Mouse (Mus musculus): ENCODE measurements around the gene Il12rb1. TPM values are rescaled to one million over a fixed set of nuclear protein-coding genes. Genes with fewer than 3 reads are reported as not detected.
"Not testable (repeated sequence)": the region's sequence is repeated elsewhere in the genome, so short reads cannot be mapped to it uniquely, and the experiment has no call there.

Gene Il12rb1
- total and polyA plus RNA-seq, 3 experiments = 0.16 TPM; not detected in 2

- H3K79me2 ChIP-seq (replicated peaks; ENCODE audit: control insufficient read depth, insufficient read depth, low read length) = no peaks in the 10 kb centered on the region
- no peaks in the 10 kb centered on the region for H3K36me3 ChIP-seq (ENCODE audit: control insufficient read depth, insufficient read depth, low read length)
- 9% methylated on average over 31 of the region's 31 CpGs for WGBS
- peak; percentile 66 to 78 for DNase-seq
- H3K4me1 ChIP-seq (ENCODE audit: control insufficient read depth, insufficient read depth, low read length) = no peaks in the 10 kb centered on the region
- H3K9ac ChIP-seq (ENCODE audit: low read depth, low read length) = no peak overlapping the region
- intact Hi-C loops (cut with DNase I) = loop anchor here (2.0 kb wide), 1 partner anchor 46 kb away; no protein-coding TSS in a partner anchor
- no peak overlapping the region; the same call in 1 of the 2 replicates for H3K4me3 ChIP-seq
- no peak for TF ChIP-seq POLR2A (IDR thresholded peaks at IDR 0.05; ENCODE audit: insufficient read depth, low read depth, low read length)
- no peak for TF ChIP-seq CTCF (IDR thresholded peaks at IDR 0.05)
- no peak for TF ChIP-seq EP300 (IDR thresholded peaks at IDR 0.05; ENCODE audit: insufficient read depth, low read depth, low read length)
- peak overlapping the region; percentile 56 for H3K27ac ChIP-seq
- H3K27me3 ChIP-seq (ENCODE audit: control insufficient read depth, insufficient read depth, low read length) = peaks cover 6% of the 10 kb centered on the region
Observed at GRCm38 (mm10) chr8:70820101-70820935, 12.1 kb downstream of the Il12rb1 start.

- no peaks in the 10 kb centered on the region for H3K4me1 ChIP-seq (ENCODE audit: control insufficient read depth, insufficient read depth, low read length)
- H3K27me3 ChIP-seq (ENCODE audit: control insufficient read depth, insufficient read depth, low read length) = peaks cover 5% of the 10 kb centered on the region
- intact Hi-C loops (cut with DNase I) = loop anchor here (1.0 to 2.0 kb wide), 3 partner anchors 20 to 101 kb away; no protein-coding TSS in a partner anchor
- no peak overlapping the region for H3K27ac ChIP-seq
- WGBS = 14% methylated on average over 30 of the region's 30 CpGs
- no peaks in the 10 kb centered on the region for H3K79me2 ChIP-seq (replicated peaks; ENCODE audit: control insufficient read depth, insufficient read depth, low read length)
- TF ChIP-seq CTCF (IDR thresholded peaks at IDR 0.05) = no peak; the same call in 1 of the 2 replicates
- TF ChIP-seq EP300 (IDR thresholded peaks at IDR 0.05; ENCODE audit: insufficient read depth, low read depth, low read length) = peak; percentile 85
- no peak overlapping the region for H3K4me3 ChIP-seq
- peak; percentile 77 to 84 for DNase-seq
- H3K9ac ChIP-seq (ENCODE audit: low read depth, low read length) = no peak overlapping the region
- H3K36me3 ChIP-seq (ENCODE audit: control insufficient read depth, insufficient read depth, low read length) = no peaks in the 10 kb centered on the region
Observed at GRCm38 (mm10) chr8:70821399-70821962, 13.2 kb downstream of the Il12rb1 start.

- Histone ChIP-seq H3K9ac (ENCODE audit: low read depth, low read length) (no peak overlapping the region), H3K79me2 (replicated peaks; ENCODE audit: control insufficient read depth, insufficient read depth, low read length) (no peaks in the 10 kb centered on the region), H3K27me3 (ENCODE audit: control insufficient read depth, insufficient read depth, low read length) (no peaks in the 10 kb centered on the region; the same call in 1 of the 2 replicates), H3K36me3 (ENCODE audit: control insufficient read depth, insufficient read depth, low read length) (no peaks in the 10 kb centered on the region), H3K4me1 (ENCODE audit: control insufficient read depth, insufficient read depth, low read length) (no peaks in the 10 kb centered on the region), H3K27ac (no peak overlapping the region), H3K4me3 (no peak overlapping the region)
- intact Hi-C loops (cut with DNase I) = loop anchor here (1.0 to 2.0 kb wide), 3 partner anchors 19 to 102 kb away; no protein-coding TSS in a partner anchor
- TF ChIP-seq EP300 (IDR thresholded peaks at IDR 0.05; ENCODE audit: insufficient read depth, low read depth, low read length) (no peak), CTCF (IDR thresholded peaks at IDR 0.05) (no peak), POLR2A (IDR thresholded peaks at IDR 0.05; ENCODE audit: insufficient read depth, low read depth, low read length) (no peak)
- 32% methylated on average over 11 of the region's 11 CpGs for WGBS
- DNase-seq = no peak
Observed at GRCm38 (mm10) chr8:70821992-70822391, 13.7 kb downstream of the Il12rb1 start.

- H3K9ac ChIP-seq (ENCODE audit: low read depth, low read length); H3K27ac ChIP-seq; intact Hi-C loops (cut with DNase I); H3K79me2 ChIP-seq (replicated peaks; ENCODE audit: control insufficient read depth, insufficient read depth, low read length); DNase-seq; H3K27me3 ChIP-seq (ENCODE audit: control insufficient read depth, insufficient read depth, low read length); H3K36me3 ChIP-seq (ENCODE audit: control insufficient read depth, insufficient read depth, low read length); H3K4me3 ChIP-seq; H3K4me1 ChIP-seq (ENCODE audit: control insufficient read depth, insufficient read depth, low read length): not testable (repeated sequence)
- WGBS = 84% methylated on average over 3 of the region's 3 CpGs
Observed at GRCm38 (mm10) chr8:70822594-70822993, 14.3 kb downstream of the Il12rb1 start.

GRCm38 (mm10) chr8:70823802-70824201 is 15.6 kb downstream of the Il12rb1 start:
- no peak for DNase-seq
- H3K27me3 ChIP-seq (ENCODE audit: control insufficient read depth, insufficient read depth, low read length) = no peaks in the 10 kb centered on the region
- no peaks in the 10 kb centered on the region for H3K4me1 ChIP-seq (ENCODE audit: control insufficient read depth, insufficient read depth, low read length)
- H3K79me2 ChIP-seq (replicated peaks; ENCODE audit: control insufficient read depth, insufficient read depth, low read length) = no peaks in the 10 kb centered on the region
- no peaks in the 10 kb centered on the region for H3K36me3 ChIP-seq (ENCODE audit: control insufficient read depth, insufficient read depth, low read length)
- H3K4me3 ChIP-seq = no peak overlapping the region
- TF ChIP-seq EP300 (IDR thresholded peaks at IDR 0.05; ENCODE audit: insufficient read depth, low read depth, low read length) = no peak
- TF ChIP-seq CTCF (IDR thresholded peaks at IDR 0.05) = no peak
- no peak for TF ChIP-seq POLR2A (IDR thresholded peaks at IDR 0.05; ENCODE audit: insufficient read depth, low read depth, low read length)
- 87% methylated on average over 7 of the region's 7 CpGs for WGBS
- intact Hi-C loops (cut with DNase I) = no loop called here
- H3K9ac ChIP-seq (ENCODE audit: low read depth, low read length) = no peak overlapping the region
- H3K27ac ChIP-seq = no peak overlapping the region

GRCm38 (mm10) chr8:70825816-70826215 is 17.6 kb downstream of the Il12rb1 start:
- no peak for DNase-seq
- Histone ChIP-seq H3K79me2 (replicated peaks; ENCODE audit: control insufficient read depth, insufficient read depth, low read length) (no peaks in the 10 kb centered on the region), H3K9ac (ENCODE audit: low read depth, low read length) (no peak overlapping the region), H3K27me3 (ENCODE audit: control insufficient read depth, insufficient read depth, low read length) (no peaks in the 10 kb centered on the region), H3K4me3 (no peak overlapping the region), H3K4me1 (ENCODE audit: control insufficient read depth, insufficient read depth, low read length) (no peaks in the 10 kb centered on the region), H3K27ac (no peak overlapping the region), H3K36me3 (ENCODE audit: control insufficient read depth, insufficient read depth, low read length) (no peaks in the 10 kb centered on the region)
- intact Hi-C loops (cut with DNase I) = no loop called here
- no peak for TF ChIP-seq CTCF (IDR thresholded peaks at IDR 0.05)
- no peak for TF ChIP-seq POLR2A (IDR thresholded peaks at IDR 0.05; ENCODE audit: insufficient read depth, low read depth, low read length)
- TF ChIP-seq EP300 (IDR thresholded peaks at IDR 0.05; ENCODE audit: insufficient read depth, low read depth, low read length) = no peak
- whole genome bisulfite sequencing = 81% methylated on average over 8 of the region's 8 CpGs
